Mouse (Mus musculus): Measurements from ENCODE around the gene Ppfibp1. TPM values are rescaled to one million over a fixed set of nuclear protein-coding genes. Genes with fewer than 3 reads are reported as not detected.
A peak's percentile ranks its signal among the peaks of the same experiment; 100 is the strongest.

The Ppfibp1 gene
- polyA plus RNA-seq, 1 experiment from 2014 or later = 68.3 TPM

GRCm38 (mm10) chr6:146954258-146954657 lies 66.0 kb downstream of the Ppfibp1 start, which contains the start of gene 1700034J05Rik:
Gene 1700034J05Rik (minus strand): TSS chr6:146954422.
- ATAC-seq (replicated peaks; ENCODE audit: low FRiP score) = no peak
- Histone ChIP-seq H3K4me1 (peaks cover 33% of the 10 kb centered on the region), H3K27ac (no peak within 1 kb of the TSS), H3K9me3 (replicated peaks) (no peaks in the 10 kb centered on the region), H3K36me3 (no peaks in the 10 kb centered on the region), H3K4me3 (replicated peaks) (no peak within 1 kb of the TSS), H3K4me2 (no peak within 1 kb of the TSS), H3K27me3 (no peaks in the 10 kb centered on the region), H3K9ac (no peak within 1 kb of the TSS)
- 92% methylated on average over 1 of the region's 1 CpGs for WGBS

- H3K4me2 ChIP-seq = no peak overlapping the region
- H3K27ac ChIP-seq = peak overlapping the region; percentile 45; the same call in 1 of the 2 replicates
- H3K9me3 ChIP-seq (replicated peaks) = no peaks in the 10 kb centered on the region
- H3K36me3 ChIP-seq = no peaks in the 10 kb centered on the region
- no peaks in the 10 kb centered on the region for H3K27me3 ChIP-seq
- no peak overlapping the region for H3K9ac ChIP-seq
- 73% methylated on average over 1 of the region's 1 CpGs for WGBS
- H3K4me3 ChIP-seq (replicated peaks) = no peak overlapping the region
- H3K4me1 ChIP-seq = peaks cover 33% of the 10 kb centered on the region
- ATAC-seq (replicated peaks; ENCODE audit: low FRiP score) = no peak
These were observed 67.2 kb downstream of the Ppfibp1 start for GRCm38 (mm10) chr6:146955475-146955874.

- ATAC-seq (replicated peaks; ENCODE audit: low FRiP score) = peak; percentile 90
- 37% methylated on average over 12 of the region's 12 CpGs for WGBS
- H3K4me1 ChIP-seq = peaks cover 32% of the 10 kb centered on the region
- H3K27ac ChIP-seq = peak overlapping the region; percentile 45; the same call in 1 of the 2 replicates
- no peaks in the 10 kb centered on the region for H3K27me3 ChIP-seq
- no peak overlapping the region for H3K4me2 ChIP-seq
- H3K9ac ChIP-seq = no peak overlapping the region
- H3K36me3 ChIP-seq = no peaks in the 10 kb centered on the region
- no peaks in the 10 kb centered on the region for H3K9me3 ChIP-seq (replicated peaks)
- no peak overlapping the region for H3K4me3 ChIP-seq (replicated peaks)
These were observed 67.6 kb downstream of the Ppfibp1 start for GRCm38 (mm10) chr6:146955896-146956295.

GRCm38 (mm10) chr6:146956961-146957360 lies 68.7 kb downstream of the Ppfibp1 start:
- 83% methylated on average over 1 of the region's 1 CpGs for WGBS

GRCm38 (mm10) chr6:146958694-146959093 lies 70.4 kb downstream of the Ppfibp1 start:
- no peak overlapping the region for H3K4me3 ChIP-seq (replicated peaks)
- H3K4me1 ChIP-seq = peaks cover 33% of the 10 kb centered on the region
- H3K9ac ChIP-seq = no peak overlapping the region
- no peaks in the 10 kb centered on the region for H3K36me3 ChIP-seq
- no peak overlapping the region for H3K27ac ChIP-seq
- H3K9me3 ChIP-seq (replicated peaks) = no peaks in the 10 kb centered on the region
- ATAC-seq (replicated peaks; ENCODE audit: low FRiP score) = no peak
- no peak overlapping the region for H3K4me2 ChIP-seq
- H3K27me3 ChIP-seq = no peaks in the 10 kb centered on the region
- 77% methylated on average over 1 of the region's 1 CpGs for WGBS

More at GRCm38 (mm10) chr6:146956961-146957360, 68.7 kb downstream of the Ppfibp1 start:
- no peak overlapping the region for H3K9ac ChIP-seq
- no peaks in the 10 kb centered on the region for H3K36me3 ChIP-seq
- peaks cover 31% of the 10 kb centered on the region for H3K4me1 ChIP-seq
- H3K9me3 ChIP-seq (replicated peaks) = no peaks in the 10 kb centered on the region
- H3K27me3 ChIP-seq = no peaks in the 10 kb centered on the region
- no peak overlapping the region for H3K27ac ChIP-seq
- H3K4me2 ChIP-seq = no peak overlapping the region
- no peak overlapping the region for H3K4me3 ChIP-seq (replicated peaks)
- no peak for ATAC-seq (replicated peaks; ENCODE audit: low FRiP score)

GRCm38 (mm10) chr6:146959908-146960680 lies 71.8 kb downstream of the Ppfibp1 start:
- no peak overlapping the region for H3K4me3 ChIP-seq (replicated peaks)

GRCm38 (mm10) chr6:146960956-146961355 lies 72.7 kb downstream of the Ppfibp1 start:
- no peak for ATAC-seq (replicated peaks; ENCODE audit: low FRiP score)
- Histone ChIP-seq H3K4me2 (no peak overlapping the region), H3K4me1 (peaks cover 31% of the 10 kb centered on the region), H3K36me3 (no peaks in the 10 kb centered on the region; the same call in 1 of the 2 replicates), H3K27ac (no peak overlapping the region), H3K9me3 (replicated peaks) (no peaks in the 10 kb centered on the region), H3K4me3 (replicated peaks) (no peak overlapping the region), H3K9ac (no peak overlapping the region), H3K27me3 (no peaks in the 10 kb centered on the region)
- 68% methylated on average over 5 of the region's 5 CpGs for WGBS

More at GRCm38 (mm10) chr6:146959908-146960680, 71.8 kb downstream of the Ppfibp1 start:
- Histone ChIP-seq H3K4me1 (peaks cover 35% of the 10 kb centered on the region), H3K9ac (no peak overlapping the region), H3K4me2 (no peak overlapping the region), H3K9me3 (replicated peaks) (no peaks in the 10 kb centered on the region), H3K36me3 (no peaks in the 10 kb centered on the region; the same call in 1 of the 2 replicates), H3K27ac (no peak overlapping the region), H3K27me3 (no peaks in the 10 kb centered on the region)
- 47% methylated on average over 9 of the region's 9 CpGs for WGBS
- ATAC-seq (replicated peaks; ENCODE audit: low FRiP score) = 0 out of 2 replicates have a peak, but pooled peaks have one; percentile 24

- Histone ChIP-seq H3K9me3 (replicated peaks) (no peaks in the 10 kb centered on the region), H3K27me3 (no peaks in the 10 kb centered on the region), H3K4me2 (no peak overlapping the region), H3K36me3 (no peaks in the 10 kb centered on the region; the same call in 1 of the 2 replicates), H3K4me1 (peaks cover 34% of the 10 kb centered on the region), H3K27ac (no peak overlapping the region), H3K9ac (no peak overlapping the region), H3K4me3 (replicated peaks) (no peak overlapping the region)
- WGBS = 55% methylated on average over 6 of the region's 6 CpGs
- ATAC-seq (replicated peaks; ENCODE audit: low FRiP score) = no peak
These were observed 73.7 kb downstream of the Ppfibp1 start for GRCm38 (mm10) chr6:146961832-146962481.

GRCm38 (mm10) chr6:146963396-146964150 lies 75.3 kb downstream of the Ppfibp1 start:
- no peak overlapping the region for H3K4me2 ChIP-seq
- WGBS = 80% methylated on average over 6 of the region's 6 CpGs
- peaks cover 34% of the 10 kb centered on the region for H3K4me1 ChIP-seq
- ATAC-seq (replicated peaks; ENCODE audit: low FRiP score) = no peak
- H3K9ac ChIP-seq = no peak overlapping the region
- no peaks in the 10 kb centered on the region for H3K27me3 ChIP-seq
- H3K36me3 ChIP-seq = no peaks in the 10 kb centered on the region; the same call in 1 of the 2 replicates
- no peak overlapping the region for H3K4me3 ChIP-seq (replicated peaks)
- H3K9me3 ChIP-seq (replicated peaks) = no peaks in the 10 kb centered on the region
- H3K27ac ChIP-seq = no peak overlapping the region

GRCm38 (mm10) chr6:146965139-146965772 lies 77.0 kb downstream of the Ppfibp1 start:
- Histone ChIP-seq H3K9me3 (replicated peaks) (no peaks in the 10 kb centered on the region), H3K4me3 (replicated peaks) (no peak overlapping the region), H3K4me1 (peaks cover 20% of the 10 kb centered on the region), H3K27me3 (no peaks in the 10 kb centered on the region), H3K36me3 (no peaks in the 10 kb centered on the region; the same call in 1 of the 2 replicates), H3K27ac (no peak overlapping the region), H3K4me2 (no peak overlapping the region), H3K9ac (no peak overlapping the region)
- 79% methylated on average over 13 of the region's 13 CpGs for WGBS
- ATAC-seq (replicated peaks; ENCODE audit: low FRiP score) = peak; percentile 42; the same call in 1 of the 2 replicates

GRCm38 (mm10) chr6:146966446-146967019 lies 78.2 kb downstream of the Ppfibp1 start:
- H3K4me3 ChIP-seq (replicated peaks) = no peak overlapping the region
- H3K36me3 ChIP-seq = no peaks in the 10 kb centered on the region; the same call in 1 of the 2 replicates
- H3K9ac ChIP-seq = no peak overlapping the region
- H3K9me3 ChIP-seq (replicated peaks) = no peaks in the 10 kb centered on the region
- no peaks in the 10 kb centered on the region for H3K27me3 ChIP-seq
- peaks cover 19% of the 10 kb centered on the region for H3K4me1 ChIP-seq
- H3K27ac ChIP-seq = no peak overlapping the region
- ATAC-seq (replicated peaks; ENCODE audit: low FRiP score) = no peak
- H3K4me2 ChIP-seq = no peak overlapping the region
- 68% methylated on average over 12 of the region's 12 CpGs for WGBS
